Mouse (Mus musculus) stomach, postnatal 0 days (tissue): ENCODE results near the gene Caprin2.

Experiments used
- CTCF ChIP-seq: IDR thresholded peaks from 2 replicates; pipeline ENCODE4 v1.5.1; 2016; ENCODE audit warnings: antibody characterized with exemption, low read depth, mild to moderate bottlenecking, moderate library complexity
- EP300 ChIP-seq: optimal IDR thresholded peaks from 2 replicates; pipeline ENCODE3; 2016; ENCODE audit warnings: antibody characterized with exemption

- no peak for TF ChIP-seq EP300
- TF ChIP-seq CTCF, result peak; percentile 45
Observed at GRCm38 (mm10) chr6:148931281-148931680, 35.2 kb upstream of the Caprin2 start.
